Mouse (Mus musculus): ENCODE results near the gene Adtrp.

The Adtrp gene

DNA sequence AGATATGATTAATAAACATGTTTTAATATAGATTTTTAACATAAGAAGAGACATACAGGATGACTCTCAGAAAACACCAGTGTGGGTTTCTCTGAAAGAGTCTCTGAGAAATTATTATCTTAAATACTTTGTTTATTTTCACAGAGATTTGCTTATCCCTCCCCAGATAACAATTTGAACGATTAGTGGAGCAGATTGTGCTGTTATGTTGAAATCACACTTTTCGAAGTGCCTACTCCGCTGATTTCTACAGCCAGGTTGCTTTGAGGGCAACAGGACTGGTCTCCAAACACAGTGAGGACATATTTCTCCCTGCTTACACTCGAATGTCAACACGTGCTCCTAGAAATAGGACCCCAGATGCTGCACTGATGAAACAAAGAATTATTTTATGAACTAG is 2.5 kb downstream of the Adtrp start:
- ChIA-PET CTCF (no interaction called here), POLR2A (no interaction called here)

GRCm38 (mm10) chr13:41844071-41844470 is 3.4 kb downstream of the Adtrp start:
- ChIA-PET POLR2A (no interaction called here), CTCF (no interaction called here)

GRCm38 (mm10) chr13:41833614-41834139 is 13.8 kb downstream of the Adtrp start:
- ChIA-PET POLR2A (no interaction called here), CTCF (no interaction called here)

DNA sequence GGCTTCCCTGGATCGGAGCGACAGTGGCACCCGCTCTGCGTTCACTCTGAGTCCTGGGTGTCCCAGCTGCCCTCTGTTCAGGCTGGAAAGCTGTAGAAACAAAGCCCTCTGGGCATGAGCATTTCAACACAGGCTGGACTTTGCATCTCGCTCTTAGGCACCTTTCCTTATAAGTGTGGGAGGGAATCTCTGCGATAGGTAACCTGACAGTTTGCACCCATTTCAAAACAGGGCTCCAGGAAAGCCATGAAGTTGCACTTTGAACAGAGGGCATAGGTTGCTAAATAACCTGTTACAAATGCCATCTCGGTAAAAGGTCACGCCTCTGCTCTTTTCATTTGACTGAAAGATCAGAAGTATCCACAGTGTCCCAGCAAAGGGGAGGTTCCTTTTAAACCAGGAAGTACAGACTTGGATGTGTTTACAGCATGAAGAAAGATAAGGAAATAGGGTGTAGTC is 19.2 kb downstream of the Adtrp start:
- ChIA-PET POLR2A (no interaction called here), CTCF (no interaction called here)

- CTCF ChIA-PET, result interaction anchor here in 1 of 4 experiments (0.6 kb wide), 1 partner anchor 307 kb away, joined by 3 read pairs; no protein-coding TSS in a partner anchor
Measured at GRCm38 (mm10) chr13:41827581-41827980, 19.9 kb downstream of the Adtrp start.

DNA sequence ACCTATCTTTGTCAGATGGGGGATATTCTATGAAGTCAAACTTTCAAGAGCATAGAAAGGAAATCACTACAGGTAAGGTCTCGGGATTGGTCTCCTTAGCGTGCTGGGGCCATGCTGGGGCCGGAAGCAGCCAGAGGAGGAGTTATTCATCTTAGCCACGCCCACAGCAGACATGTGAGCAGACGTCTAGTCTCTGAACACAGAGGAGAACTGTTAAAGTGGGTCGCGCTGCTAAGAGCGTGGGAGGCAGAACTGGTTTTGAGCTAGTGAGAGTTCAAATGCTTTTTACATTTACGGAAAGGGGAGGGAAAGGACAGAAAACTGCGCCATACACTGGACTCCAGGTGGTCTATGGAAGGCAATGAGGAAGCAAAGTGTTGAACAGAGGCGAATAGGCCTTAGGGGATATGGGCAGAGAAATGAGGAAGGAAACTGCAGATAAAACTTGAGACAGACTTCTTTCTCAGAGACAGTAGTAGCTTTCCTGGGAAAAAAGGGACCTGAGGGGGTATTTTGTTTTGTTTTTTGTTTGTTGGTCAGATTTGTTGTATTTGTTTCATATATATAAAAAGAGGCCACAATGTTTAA is 22.0 kb downstream of the Adtrp start:
- POLR2A ChIA-PET, result interaction anchor here in 1 of 4 experiments (0.6 kb wide), 1 partner anchor 204 kb away, joined by 3 read pairs; no protein-coding TSS in a partner anchor
- CTCF ChIA-PET, result interaction anchor here in 2 of 4 experiments (0.6 kb wide), 2 partner anchors 154 to 467 kb away, joined by 3 to 4 read pairs; no protein-coding TSS in a partner anchor

More at GRCm38 (mm10) chr13:41827581-41827980, 19.9 kb downstream of the Adtrp start:
- POLR2A ChIA-PET, result no interaction called here

DNA sequence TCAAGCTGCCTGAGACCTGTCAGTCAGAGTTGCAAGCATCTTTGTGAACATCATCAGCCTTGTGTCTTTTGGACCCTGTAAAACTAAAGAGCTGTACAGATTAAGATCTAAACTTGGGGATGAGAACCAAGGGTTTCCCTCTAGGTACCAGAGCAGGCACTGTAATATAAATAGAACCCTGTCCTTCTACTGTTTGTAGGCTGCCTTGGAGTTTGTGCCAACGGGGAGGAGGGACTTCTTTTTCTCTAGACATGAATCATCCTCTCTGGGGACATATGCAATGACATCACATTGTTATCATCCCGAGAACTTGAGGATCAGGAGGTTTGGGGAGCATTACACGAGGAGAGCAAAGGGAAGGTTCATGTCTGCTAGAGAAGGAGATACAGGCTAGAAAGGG is 24.4 kb downstream of the Adtrp start:
- POLR2A ChIA-PET, result no interaction called here
- CTCF ChIA-PET, result no interaction called here

DNA sequence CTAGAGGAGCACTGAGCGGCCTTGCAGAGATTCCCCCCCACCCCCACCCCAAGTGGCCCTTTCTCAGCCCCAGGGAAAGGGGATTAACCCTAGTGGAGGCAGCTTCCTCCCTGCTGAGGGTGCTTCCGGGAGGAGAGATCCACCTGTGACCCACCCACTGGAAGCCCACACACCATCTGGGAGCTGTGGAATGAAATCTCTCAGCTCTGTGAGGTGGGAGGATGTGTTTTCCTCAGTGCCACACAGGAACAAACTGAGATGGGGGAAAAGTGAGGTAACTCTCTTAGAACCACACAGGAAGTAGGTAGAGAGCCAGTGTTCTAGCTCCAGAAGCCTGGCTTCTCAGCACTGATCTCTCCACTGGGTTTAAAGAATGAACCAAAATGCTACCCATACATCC is 24.9 kb downstream of the Adtrp start:
- CTCF ChIA-PET, result no interaction called here
- POLR2A ChIA-PET, result interaction anchor here in 2 of 4 experiments (0.6 to 0.9 kb wide), 4 partner anchors 25 to 142 kb away, joined by 3 to 6 read pairs (median 4); partner anchors contain the start of gene Adtrp (in 1 of the 2)

DNA sequence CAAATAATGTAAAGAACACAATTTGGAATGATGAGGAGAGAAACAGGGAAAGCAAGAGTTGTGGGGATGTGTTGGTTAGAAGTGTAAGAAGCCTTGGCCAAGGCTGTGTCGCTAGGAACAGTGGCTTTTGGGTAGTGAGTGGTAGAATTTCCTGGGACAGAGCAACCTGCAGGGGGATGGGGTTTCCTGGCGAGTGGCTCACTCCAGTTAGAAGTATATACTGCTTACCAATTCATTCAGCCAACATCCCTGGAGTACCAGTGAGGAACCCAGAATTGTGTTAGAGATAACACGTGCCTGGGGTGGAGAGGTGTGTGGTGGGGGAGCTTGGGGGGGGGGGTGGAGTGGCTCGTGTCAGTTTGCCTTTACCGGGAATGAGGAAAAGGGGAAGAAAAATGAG is 25.4 kb downstream of the Adtrp start:
- ChIA-PET POLR2A (interaction anchor here in 2 of 4 experiments (0.6 to 0.9 kb wide), 4 partner anchors 25 to 142 kb away, joined by 3 to 6 read pairs (median 4); partner anchors contain the start of gene Adtrp (in 1 of the 2)), CTCF (no interaction called here)

- ChIA-PET POLR2A (no interaction called here), CTCF (no interaction called here)
Measured at GRCm38 (mm10) chr13:41820947-41821346, 26.5 kb downstream of the Adtrp start.

DNA sequence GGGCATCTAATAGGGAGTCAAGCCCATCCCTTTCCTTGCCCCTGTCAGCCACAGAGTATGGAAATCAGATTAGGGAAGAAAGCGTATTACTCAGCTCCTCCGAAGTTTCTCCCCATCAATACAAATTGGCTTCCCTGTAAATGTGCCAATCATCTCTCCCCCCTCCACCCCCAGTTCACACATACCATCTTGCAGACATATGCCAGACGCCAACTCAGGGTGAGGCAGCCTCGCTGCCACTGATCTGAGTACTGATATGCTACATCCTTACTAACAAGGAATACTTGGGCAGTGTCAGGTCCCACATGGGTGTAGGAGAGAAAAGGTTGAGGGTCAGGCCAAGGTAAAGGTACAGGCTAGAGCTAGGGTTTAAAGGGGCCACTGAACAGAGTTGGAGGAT is 27.6 kb downstream of the Adtrp start:
- ChIA-PET POLR2A (no interaction called here), CTCF (interaction anchor here in 2 of 4 experiments (0.7 to 1.0 kb wide), 2 partner anchors 698 to 756 kb away, joined by 3 to 7 read pairs; no protein-coding TSS in a partner anchor)

GRCm38 (mm10) chr13:41819484-41819883 is 28.0 kb downstream of the Adtrp start:
- ChIA-PET POLR2A (interaction anchor here in 1 of 4 experiments (0.6 kb wide), 1 partner anchor 145 kb away, joined by 3 read pairs; no protein-coding TSS in a partner anchor), CTCF (interaction anchor here in 2 of 4 experiments (0.7 to 1.0 kb wide), 2 partner anchors 698 to 756 kb away, joined by 3 to 7 read pairs; no protein-coding TSS in a partner anchor)

- CTCF ChIA-PET, result no interaction called here
Measured at GRCm38 (mm10) chr13:41817583-41817982, 29.9 kb downstream of the Adtrp start.

DNA sequence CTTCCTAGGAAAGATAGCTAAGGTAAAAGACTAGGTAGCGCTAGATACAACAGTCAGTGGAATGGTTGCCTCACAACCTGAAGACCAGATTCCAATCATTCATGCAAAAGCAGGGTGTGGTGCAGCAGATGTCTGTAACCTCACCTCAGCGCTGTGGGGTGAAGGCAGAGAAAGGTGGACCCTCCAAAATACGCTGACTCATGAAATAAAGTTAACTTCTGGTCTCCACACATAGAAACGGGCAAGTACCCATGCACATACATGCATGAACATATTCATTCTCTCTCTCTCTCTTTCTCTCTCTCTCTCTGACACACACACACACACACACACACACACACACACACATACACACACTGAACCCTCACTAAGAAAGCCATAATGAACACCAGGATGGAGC is 30.8 kb downstream of the Adtrp start:
- CTCF ChIA-PET, result no interaction called here
- POLR2A ChIA-PET, result interaction anchor here in 1 of 4 experiments (1.0 kb wide), 1 partner anchor 37 kb away, joined by 3 read pairs; no protein-coding TSS in a partner anchor

More at GRCm38 (mm10) chr13:41817583-41817982, 29.9 kb downstream of the Adtrp start:
- POLR2A ChIA-PET, result no interaction called here

GRCm38 (mm10) chr13:41810776-41811175 is 36.7 kb downstream of the Adtrp start:
- ChIA-PET POLR2A (no interaction called here), CTCF (no interaction called here)

DNA sequence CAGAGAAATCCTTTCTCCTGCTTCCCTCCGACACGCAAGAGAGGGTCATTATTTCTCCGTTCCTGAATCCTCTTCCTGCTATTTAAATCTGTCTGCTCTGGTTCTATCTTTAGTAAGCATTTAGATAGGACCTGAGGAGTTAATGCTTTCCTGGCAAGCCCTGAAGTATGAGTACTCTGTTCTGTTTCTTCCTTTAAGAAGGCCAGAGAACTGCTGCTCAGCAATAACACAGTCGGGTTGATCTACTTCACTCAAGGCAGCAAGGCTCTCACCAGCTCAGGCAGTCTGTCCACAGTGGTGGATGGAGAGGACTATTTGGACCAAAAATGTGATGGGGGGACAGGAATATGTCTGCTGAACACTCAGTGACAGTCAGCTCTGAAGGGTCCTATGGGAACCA is 39.7 kb downstream of the Adtrp start:
- POLR2A ChIA-PET, result no interaction called here
- CTCF ChIA-PET, result interaction anchor here in 1 of 4 experiments (0.6 kb wide), 1 partner anchor 891 kb away, joined by 3 read pairs; no protein-coding TSS in a partner anchor

- ChIA-PET CTCF (no interaction called here), POLR2A (no interaction called here)
Measured at GRCm38 (mm10) chr13:41807300-41807699, 40.2 kb downstream of the Adtrp start.

GRCm38 (mm10) chr13:41805138-41805820 is 42.2 kb downstream of the Adtrp start:
- POLR2A ChIA-PET, result no interaction called here
- CTCF ChIA-PET, result no interaction called here

GRCm38 (mm10) chr13:41803656-41804265 is 43.7 kb downstream of the Adtrp start:
- ChIA-PET POLR2A (interaction anchor here in 1 of 4 experiments (0.7 kb wide), 1 partner anchor 1887 kb away, joined by 4 read pairs; no protein-coding TSS in a partner anchor), CTCF (no interaction called here)

DNA sequence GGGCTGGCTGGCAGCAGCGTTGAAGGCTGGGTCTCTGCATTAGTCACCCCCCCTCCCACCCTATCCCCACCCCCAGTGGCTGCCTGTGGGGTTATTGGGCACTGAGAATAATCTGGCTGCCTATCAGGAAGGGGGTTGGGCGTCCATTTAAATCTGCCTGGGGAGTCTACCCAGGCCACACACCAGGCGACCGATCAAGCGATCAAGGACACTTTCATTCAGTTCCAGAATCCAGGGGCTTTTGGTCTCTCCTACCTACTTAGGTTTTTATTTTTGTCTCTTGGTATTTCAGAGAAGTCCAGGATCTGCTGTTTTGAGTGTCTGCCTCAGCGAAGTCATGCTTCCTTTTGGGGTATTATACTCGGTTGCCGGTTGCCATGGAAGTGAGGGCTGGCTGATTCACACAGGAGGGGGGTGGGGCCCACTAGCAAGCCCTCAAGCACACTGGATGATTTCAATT is 46.3 kb downstream of the Adtrp start:
- CTCF ChIA-PET, result no interaction called here
- POLR2A ChIA-PET, result no interaction called here
